Mouse (Mus musculus) thymus, adult 2 months (tissue): ENCODE measurements around the gene Doc2g. TPM values are rescaled to one million over a fixed set of nuclear protein-coding genes. Genes with fewer than 3 reads are reported as not detected.

Experiments used
- DNase-seq: peaks from one replicate; pipeline ENCODE4 v3.0.0; 2021
- H3K27ac ChIP-seq: fragments of 200-500 bp; 2 replicates; pipeline ENCODE4 v1.5.1; 2012; ENCODE audit warnings: low read length, control low read depth; ENCODE audit not compliant: control insufficient read depth, insufficient read depth
- H3K27me3 ChIP-seq: fragments of 200-500 bp; 2 replicates; pipeline ENCODE4 v1.6.1; 2012; ENCODE audit warnings: mild to moderate bottlenecking, low read length, moderate library complexity, mixed read lengths; ENCODE audit not compliant: control insufficient read depth, insufficient read depth
- H3K36me3 ChIP-seq: fragments of 200-500 bp; 2 replicates; pipeline ENCODE4 v1.6.1; 2012; ENCODE audit warnings: mild to moderate bottlenecking, low read length, moderate library complexity; ENCODE audit not compliant: control insufficient read depth, insufficient read depth
- H3K4me1 ChIP-seq: fragments of 200-500 bp; replicated peaks from 2 replicates; pipeline ENCODE4 v1.6.1; 2012; ENCODE audit warnings: low read length; ENCODE audit not compliant: control insufficient read depth, insufficient read depth
- H3K4me3 ChIP-seq: fragments of 200-500 bp; 2 replicates; pipeline ENCODE4 v1.5.1; 2012; ENCODE audit warnings: mild to moderate bottlenecking, low read length, control low read depth, moderate library complexity; ENCODE audit not compliant: control insufficient read depth, insufficient read depth
- CTCF ChIP-seq: fragments of 200-500 bp; IDR thresholded peaks from 2 replicates; pipeline ENCODE4 v1.5.1; 2012; ENCODE audit warnings: mild to moderate bottlenecking, control low read depth, low read length, moderate library complexity, borderline replicate concordance; ENCODE audit not compliant: control insufficient read depth, poor library complexity, insufficient read depth; ENCODE audit errors: extremely low read depth
- POLR2A ChIP-seq: fragments of 200-500 bp; IDR thresholded peaks from 2 replicates; pipeline ENCODE4 v1.6.1; 2012; ENCODE audit warnings: mild to moderate bottlenecking, low read length, control low read depth, moderate library complexity; ENCODE audit not compliant: control insufficient read depth, poor library complexity, insufficient read depth; ENCODE audit errors: extremely low read depth
- WGBS: fragments of 180-500 bp; shearing (Covaris S2); methylation state at CpG from one replicate; pipeline ENCODE4 v1.1.7; 2018; 5-methylcytosine and 5-hydroxymethylcytosine counted together
- polyA plus RNA-seq: library from polyadenylated mRNA; depleted of rRNA; stranded (reverse); fragments of >200 nt; gene quantifications from 2 replicates; pipeline ENCODE4 v1.2.3, GENCODE M21; 2012

Doc2g gene
- polyA plus RNA-seq, 1 experiment: 51.8 TPM

DNA sequence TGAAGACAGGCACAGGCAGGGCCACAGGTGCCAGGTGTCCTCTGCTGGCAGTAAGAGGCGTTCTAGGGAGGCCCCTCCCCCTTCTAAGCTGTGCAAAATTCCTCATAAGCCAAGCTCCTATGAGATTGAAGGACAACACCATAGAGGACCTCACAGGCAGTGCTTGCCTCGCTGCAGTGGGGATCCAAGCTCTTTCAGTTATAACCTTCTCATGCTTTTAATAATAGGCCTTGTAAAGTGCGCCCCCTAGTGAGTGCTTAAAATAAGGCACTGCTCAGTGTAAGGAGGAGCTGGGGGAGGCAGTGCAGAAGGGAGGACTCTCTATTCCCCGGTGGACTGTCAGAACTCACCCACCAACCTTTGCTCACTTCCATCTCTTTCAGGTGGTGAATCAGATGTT lies 22.8 kb upstream of the Doc2g start:
- TF ChIP-seq CTCF: no peak
- TF ChIP-seq POLR2A: no peak

DNA sequence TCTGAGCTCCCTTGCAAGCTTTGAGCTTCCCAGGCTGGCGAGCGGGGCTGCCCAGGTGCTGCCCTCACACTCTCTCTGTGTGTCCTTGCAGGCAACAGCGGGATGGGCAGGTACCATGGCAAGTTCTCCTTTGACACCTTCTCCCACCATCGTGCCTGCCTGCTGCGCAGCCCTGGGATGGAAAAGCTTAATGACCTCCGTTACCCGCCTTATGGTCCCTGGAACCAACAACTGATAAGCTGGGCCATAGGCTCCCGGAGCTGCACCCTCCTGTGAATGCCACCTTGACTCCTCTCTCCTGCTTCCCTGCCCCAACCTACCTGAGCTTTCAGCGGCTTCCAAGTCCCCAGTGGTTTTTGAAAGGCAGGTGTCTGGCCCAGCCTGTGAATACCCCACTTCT lies 22.2 kb upstream of the Doc2g start:
- Histone ChIP-seq H3K36me3 (no peaks in the 10 kb centered on the region), H3K27me3 (no peaks in the 10 kb centered on the region), H3K4me1 (peaks cover 11% of the 10 kb centered on the region), H3K4me3 (no peak overlapping the region), H3K27ac (no peak overlapping the region)
- TF ChIP-seq CTCF: no peak
- no peak for TF ChIP-seq POLR2A
- DNase-seq: no peak
- 87% methylated on average over 9 of the region's 9 CpGs for WGBS

More for the DNA sequence above, 22.8 kb upstream of the Doc2g start:
- Histone ChIP-seq H3K4me1 (peaks cover 8% of the 10 kb centered on the region), H3K27me3 (no peaks in the 10 kb centered on the region), H3K36me3 (no peaks in the 10 kb centered on the region), H3K27ac (no peak overlapping the region), H3K4me3 (no peak overlapping the region)
- DNase-seq: peak; percentile 84
- WGBS: 13% methylated on average over 4 of the region's 4 CpGs

DNA sequence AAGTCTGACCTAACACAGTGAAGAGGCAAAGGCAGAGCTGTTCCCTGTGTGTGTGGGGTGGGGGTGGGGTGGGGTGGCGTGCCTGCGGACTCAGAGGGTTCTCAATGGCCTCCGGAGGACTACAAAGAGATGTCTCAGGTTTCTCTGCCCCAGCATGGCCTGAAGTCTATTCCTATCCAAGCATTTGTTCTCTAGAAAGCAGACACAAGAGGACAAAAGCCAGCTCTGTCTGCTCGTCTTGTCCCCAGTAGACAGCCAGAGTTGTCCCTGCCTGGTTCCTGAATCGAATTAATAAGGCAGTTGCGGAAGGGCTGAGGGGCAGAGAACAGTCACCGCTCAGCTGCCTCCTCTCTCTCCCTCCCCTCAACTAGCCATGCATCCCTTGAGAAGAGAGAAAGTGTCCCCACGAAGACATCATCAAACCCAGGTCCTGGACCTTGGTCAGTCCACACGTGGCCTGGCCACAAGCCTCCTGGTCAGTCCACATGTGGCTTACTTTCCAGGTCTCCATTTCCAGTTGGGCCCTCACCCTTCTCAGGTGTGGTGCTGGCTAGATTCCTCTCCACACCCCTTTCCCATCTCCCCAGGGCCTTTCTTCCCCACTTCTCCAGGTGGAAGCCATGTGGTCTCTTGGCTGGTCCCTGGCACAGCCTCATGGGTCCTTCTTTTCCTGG lies 19.4 kb upstream of the Doc2g start:
- peaks cover 16% of the 10 kb centered on the region for H3K4me1 ChIP-seq
- TF ChIP-seq CTCF (no peak), POLR2A (no peak)
- no peak overlapping the region for H3K27ac ChIP-seq
- no peak for DNase-seq
- no peaks in the 10 kb centered on the region for H3K36me3 ChIP-seq
- H3K27me3 ChIP-seq: no peaks in the 10 kb centered on the region
- 92% methylated on average over 9 of the region's 9 CpGs for WGBS
- H3K4me3 ChIP-seq: no peak overlapping the region

DNA sequence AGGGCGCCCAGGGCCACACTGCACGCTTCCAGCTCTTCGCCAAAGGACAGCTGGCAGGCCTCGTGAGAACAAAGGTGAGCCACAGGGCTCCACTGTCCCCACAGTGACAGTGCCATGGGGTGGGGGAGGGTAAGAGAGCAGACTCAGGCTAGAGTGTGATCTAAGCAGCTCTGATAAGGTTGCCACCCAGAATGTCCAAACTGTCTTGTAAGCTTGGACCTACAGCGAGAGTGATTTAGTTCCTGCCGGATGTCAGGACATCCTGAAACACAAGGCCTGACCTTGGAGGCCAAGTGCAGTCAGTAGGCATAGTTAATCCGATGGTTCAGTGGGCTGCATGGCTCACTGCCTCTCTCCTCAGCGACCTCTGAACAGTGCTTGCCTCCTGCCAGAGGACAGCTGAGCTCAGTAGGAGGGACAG lies 17.8 kb upstream of the Doc2g start:
- Histone ChIP-seq H3K27ac (no peak overlapping the region), H3K4me3 (no peak overlapping the region), H3K36me3 (no peaks in the 10 kb centered on the region), H3K4me1 (peaks cover 16% of the 10 kb centered on the region), H3K27me3 (no peaks in the 10 kb centered on the region)
- DNase-seq: no peak
- 51% methylated on average over 8 of the region's 8 CpGs for WGBS
- TF ChIP-seq POLR2A (no peak), CTCF (no peak)

DNA sequence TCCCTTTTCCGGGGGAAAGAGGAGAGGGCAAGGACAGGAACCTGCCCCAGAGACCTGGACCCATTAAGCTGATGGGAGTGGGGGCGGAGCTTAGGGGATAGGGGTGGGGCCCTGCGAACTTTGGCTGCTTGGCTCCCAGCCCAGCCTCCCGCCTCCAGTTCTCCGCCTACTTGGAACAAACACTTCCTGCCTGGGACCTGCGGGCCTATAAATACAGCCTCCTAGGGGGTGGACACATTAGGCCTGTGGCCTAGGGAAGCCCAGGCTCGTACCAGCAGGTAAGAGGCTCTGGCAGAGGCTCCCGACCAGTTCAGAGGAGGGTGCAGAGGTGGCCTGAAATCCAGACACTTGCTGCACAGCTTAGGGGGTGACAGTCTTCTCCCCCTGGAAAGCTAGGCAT lies 16.8 kb upstream of the Doc2g start, which contains the start of gene Acy3:
Gene Acy3 (plus strand): TSS at position 237 of the 400 bp plus-strand sequence.
- Histone ChIP-seq H3K4me1 (peaks cover 16% of the 10 kb centered on the region), H3K27ac (no peak within 1 kb of the TSS), H3K36me3 (no peaks in the 10 kb centered on the region), H3K27me3 (no peaks in the 10 kb centered on the region), H3K4me3 (no peak within 1 kb of the TSS)
- no peak for DNase-seq
- no peak for TF ChIP-seq CTCF
- no peak for TF ChIP-seq POLR2A
- WGBS: 53% methylated on average over 8 of the region's 8 CpGs

DNA sequence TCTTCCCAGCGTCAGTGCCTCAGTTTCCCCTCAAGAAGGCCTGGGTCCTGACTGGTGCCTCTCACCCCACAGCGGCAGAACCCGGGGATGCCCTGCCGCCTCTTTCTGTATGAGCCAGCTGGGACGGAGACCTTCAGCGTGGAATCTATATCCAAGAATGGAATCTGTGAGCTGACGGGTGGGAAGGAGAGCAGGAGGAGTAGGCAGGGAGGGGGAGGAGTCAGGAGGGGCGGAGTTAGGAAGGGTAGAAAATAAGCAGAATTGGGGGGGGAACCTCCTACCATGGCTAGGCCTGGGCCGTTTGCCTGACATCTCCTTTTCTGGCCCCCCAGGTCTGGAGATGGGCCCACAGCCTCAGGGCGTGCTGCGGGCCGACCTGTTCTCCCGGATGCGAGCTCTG lies 15.0 kb upstream of the Doc2g start:
- Histone ChIP-seq H3K4me1 (peaks cover 16% of the 10 kb centered on the region), H3K36me3 (no peaks in the 10 kb centered on the region), H3K4me3 (no peak overlapping the region), H3K27ac (no peak overlapping the region), H3K27me3 (no peaks in the 10 kb centered on the region)
- 97% methylated on average over 14 of the region's 14 CpGs for WGBS
- DNase-seq: no peak
- TF ChIP-seq CTCF: no peak
- TF ChIP-seq POLR2A: no peak

DNA sequence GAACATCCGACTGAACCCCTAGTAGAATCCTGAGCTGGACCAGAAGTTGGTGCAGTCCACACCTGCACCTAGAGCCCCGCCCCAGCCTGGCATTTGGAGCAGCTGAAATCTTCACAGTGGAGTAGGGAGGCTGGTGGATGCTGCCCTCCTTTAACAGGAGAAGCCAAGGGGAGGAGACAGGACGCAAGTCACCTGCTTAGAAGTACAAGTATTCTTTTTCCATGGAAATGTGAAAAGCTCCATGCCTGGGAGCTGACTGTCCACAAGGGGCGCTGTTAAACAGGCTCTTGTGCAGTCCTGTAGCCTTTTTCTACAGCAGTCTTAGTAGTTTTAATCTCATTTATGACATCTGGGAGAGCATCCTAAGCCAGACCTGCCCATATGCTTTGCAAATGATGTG lies 14.4 kb upstream of the Doc2g start:
- Histone ChIP-seq H3K4me3 (no peak overlapping the region), H3K36me3 (no peaks in the 10 kb centered on the region), H3K27me3 (no peaks in the 10 kb centered on the region), H3K4me1 (peaks cover 16% of the 10 kb centered on the region), H3K27ac (no peak overlapping the region)
- WGBS: 95% methylated on average over 4 of the region's 4 CpGs
- DNase-seq: no peak
- TF ChIP-seq POLR2A (no peak), CTCF (no peak)
